9 mouse cellular contexts compared by ENCODE assay signal in genomic region chr13:104789663-104790062, GRCm38 (mm10). TPM values are rescaled to one million over a fixed set of nuclear protein-coding genes. Genes with fewer than 3 reads are reported as not detected.
DNase-seq lines count a peak whose midpoint lies in the region; ATAC-seq lines count a peak whose summit lies in the region.
"Had no signal": no experiment of that assay in that cellular context is flagged by ENCODE, and none has a peak within 500 bp of the region (broad histone marks: within the 10 kb centered on the region; RNA-seq: fewer than 3 reads in every experiment).

No protein-coding gene starts in this region.

- peak; percentile 71 for ATAC-seq in hindbrain, embryonic 11.5 days (ENCODE audit: low FRiP score)
- ATAC-seq in hindbrain, embryonic 13.5 days (ENCODE audit: low FRiP score): no peak

- H3K27ac ChIP-seq in hindbrain, embryonic 11.5 days (ENCODE audit: low read depth, low read length): no peak overlapping the region
- no peak overlapping the region for H3K27ac ChIP-seq in hindbrain, embryonic 13.5 days
- H3K27ac ChIP-seq: embryonic facial prominence, embryonic 13.5 days had no signal

- H3K9ac ChIP-seq in hindbrain, embryonic 11.5 days (ENCODE audit: low read depth, low read length): no peak overlapping the region
- H3K9ac ChIP-seq in hindbrain, embryonic 13.5 days: no peak overlapping the region
- H3K9ac ChIP-seq: embryonic facial prominence, embryonic 13.5 days had no signal

- H3K27me3 ChIP-seq in hindbrain, embryonic 11.5 days (ENCODE audit: control insufficient read depth, insufficient read depth, low read length): no peaks in the 10 kb centered on the region
- no peaks in the 10 kb centered on the region for H3K27me3 ChIP-seq in hindbrain, embryonic 13.5 days
- H3K27me3 ChIP-seq: embryonic facial prominence, embryonic 13.5 days had no signal

- H3K4me3 ChIP-seq in hindbrain, embryonic 11.5 days (ENCODE audit: low read depth, low read length): no peak overlapping the region
- H3K4me3 ChIP-seq in hindbrain, embryonic 13.5 days: no peak overlapping the region
- H3K4me3 ChIP-seq: embryonic facial prominence, embryonic 13.5 days had no signal

- no peaks in the 10 kb centered on the region for H3K9me3 ChIP-seq in hindbrain, embryonic 11.5 days (ENCODE audit: control insufficient read depth, low read length)
- no peaks in the 10 kb centered on the region for H3K9me3 ChIP-seq in hindbrain, embryonic 13.5 days
- H3K9me3 ChIP-seq: embryonic facial prominence, embryonic 13.5 days had no signal

- no peak overlapping the region for H3K4me2 ChIP-seq in hindbrain, embryonic 11.5 days (replicated peaks; ENCODE audit: low read depth, low read length)
- no peak overlapping the region for H3K4me2 ChIP-seq in hindbrain, embryonic 13.5 days
- H3K4me2 ChIP-seq: embryonic facial prominence, embryonic 13.5 days had no signal

- peak; percentile 58 for DNase-seq in hindbrain, embryonic 11.5 days (ENCODE audit: low spot score)
- DNase-seq in B cell, adult 2 months: peak; percentile 53 to 54
- DNase-seq in R1 (ENCODE audit: low read depth, low spot score): peak; percentile 57
- DNase-seq in embryo, embryonic 11 days: peak; percentile 75
- peak; percentile 44 for DNase-seq in kidney, postnatal 14 days
- peak; percentile 74 for DNase-seq in naive thymus-derived CD4-positive, alpha-beta T cell, adult 2 months (ENCODE audit: low read depth)
- DNase-seq in frontal cortex, postnatal 14 days (ENCODE audit: low spot score in 2 of 2): no peak

- WGBS in hindbrain, embryonic 11.5 days: 28% methylated on average over 2 of the region's 2 CpGs
- 24% methylated on average over 2 of the region's 2 CpGs for WGBS in hindbrain, embryonic 13.5 days

- no peaks in the 10 kb centered on the region for H3K4me1 ChIP-seq in hindbrain, embryonic 11.5 days (replicated peaks; ENCODE audit: control insufficient read depth, insufficient read depth, low read length)
- no peaks in the 10 kb centered on the region for H3K4me1 ChIP-seq in hindbrain, embryonic 13.5 days (replicated peaks)
- H3K4me1 ChIP-seq: embryonic facial prominence, embryonic 13.5 days had no signal

- no peaks in the 10 kb centered on the region for H3K36me3 ChIP-seq in hindbrain, embryonic 11.5 days (ENCODE audit: control insufficient read depth, insufficient read depth, low read length)
- peaks cover 19% of the 10 kb centered on the region for H3K36me3 ChIP-seq in hindbrain, embryonic 13.5 days

RNA-seq across cellular contexts. Expression of gene Srek1ip1, which starts 2.6 kb away (rescaled TPM):
- polyA plus RNA-seq in hindbrain, embryonic 11.5 days (2014; fragmentation: Nextera tagmentation; extraction: Ambion mirVana): 17.8 and 19.7 TPM in 2 replicates
- polyA plus RNA-seq in hindbrain, embryonic 13.5 days (2015; fragmentation: Nextera tagmentation; extraction: Ambion mirVana): 18.2 and 18.9 TPM in 2 replicates

RNA-seq across cellular contexts. Expression of gene Cwc27, which starts 27.3 kb away (rescaled TPM):
- polyA plus RNA-seq in hindbrain, embryonic 11.5 days (2014; fragmentation: Nextera tagmentation; extraction: Ambion mirVana): 33.5 and 33.6 TPM in 2 replicates
- polyA plus RNA-seq in hindbrain, embryonic 13.5 days (2015; fragmentation: Nextera tagmentation; extraction: Ambion mirVana): 25.2 and 29.7 TPM in 2 replicates

Comparison
In these comparisons a context has a peak if more than half of its experiments do, and no peak if none do; other contexts are left out.
1. DNase-seq: peak in hindbrain, embryonic 11.5 days (single experiment), B cell, adult 2 months (2 of 2), R1 (single experiment), embryo, embryonic 11 days (single experiment), kidney, postnatal 14 days (single experiment) and naive thymus-derived CD4-positive, alpha-beta T cell, adult 2 months (single experiment); none in frontal cortex, postnatal 14 days (0 of 2).